Mouse (Mus musculus) left cerebral cortex, postnatal 14 days (tissue): Measurements from ENCODE around the gene Nrk. TPM values are rescaled to one million over a fixed set of nuclear protein-coding genes. Genes with fewer than 3 reads are reported as not detected.

ENCODE experiments used
- total RNA-seq, 2 experiments: library from RNA; stranded (reverse); gene quantifications; 2 replicates each; pipeline ENCODE4 v1.2.3; 2021

The Nrk gene
- total RNA-seq, 2 experiments from 2014 or later, result 0.13 to 0.15 TPM

Other genes starting within 250 kb of the Nrk start
- gene Serpina7, start 170.8 kb downstream of the Nrk start, total RNA-seq, result not detected
- gene 4930513O06Rik, start 171.8 kb downstream of the Nrk start, total RNA-seq, result not detected